Mouse (Mus musculus): ENCODE results near the gene Mpnd. TPM values are rescaled to one million over a fixed set of nuclear protein-coding genes. Genes with fewer than 3 reads are reported as not detected.

The Mpnd gene
- total and polyA plus RNA-seq, 3 experiments = 24.5 to 55.1 (median 26.8) TPM

GRCm38 (mm10) chr17:55964496-55964895, 41.0 kb upstream of the Mpnd start:
- H3K79me2 ChIP-seq (replicated peaks; ENCODE audit: control insufficient read depth, extremely low read depth, insufficient read depth, poor library complexity, severe bottlenecking) = peaks cover 4% of the 10 kb centered on the region; the same call in 1 of the 2 replicates
- TF ChIP-seq MXI1 (IDR thresholded peaks at IDR 0.05; ENCODE audit: low read depth, low read length) = no peak
- TF ChIP-seq KAT2A (IDR thresholded peaks at IDR 0.05; ENCODE audit: insufficient replicate concordance, low read length) = no peak
- TF ChIP-seq TBP (conservative IDR thresholded peaks at IDR 0.05; ENCODE audit: low read depth, low read length) = no peak
- TF ChIP-seq NRF1 (IDR thresholded peaks at IDR 0.05; ENCODE audit: low read depth, low read length) = no peak
- no peak for TF ChIP-seq ZC3H11A (IDR thresholded peaks at IDR 0.05; ENCODE audit: low read depth, low read length)
- TF ChIP-seq IRF4 (IDR thresholded peaks at IDR 0.05; ENCODE audit: low read depth, low read length) = no peak
- no peak for TF ChIP-seq USF2 (conservative IDR thresholded peaks at IDR 0.05; ENCODE audit: low read depth, low read length)
- no peak for TF ChIP-seq GABPA (IDR thresholded peaks at IDR 0.05; ENCODE audit: insufficient replicate concordance, low read depth, low read length)
- no peak for TF ChIP-seq MYC (IDR thresholded peaks at IDR 0.05; ENCODE audit: low read depth, low read length)
- TF ChIP-seq RAD21 (IDR thresholded peaks at IDR 0.05; ENCODE audit: low read depth, low read length) = no peak
- no peak for TF ChIP-seq TCF12 (IDR thresholded peaks at IDR 0.05; ENCODE audit: low read depth, low read length)
- no peak for TF ChIP-seq MAZ (IDR thresholded peaks at IDR 0.05; ENCODE audit: low read depth, low read length)
- no peak for TF ChIP-seq JUN (IDR thresholded peaks at IDR 0.05; ENCODE audit: insufficient read depth, low read depth, low read length)
- TF ChIP-seq E2F4 (IDR thresholded peaks at IDR 0.05; ENCODE audit: insufficient replicate concordance, low read depth, low read length) = no peak
- no peak for TF ChIP-seq MEF2A (IDR thresholded peaks at IDR 0.05; ENCODE audit: borderline replicate concordance, low read depth, low read length)
- no peak for TF ChIP-seq ELF1 (IDR thresholded peaks at IDR 0.05; ENCODE audit: low read depth, low read length)
- TF ChIP-seq RCOR1 (conservative IDR thresholded peaks at IDR 0.05; ENCODE audit: low read depth, low read length) = no peak
- TF ChIP-seq HCFC1 (IDR thresholded peaks at IDR 0.05; ENCODE audit: low read depth, low read length) = no peak
- DNase-seq (ENCODE audit: extremely low read depth) = no peak
- H3K9me3 ChIP-seq (replicated peaks; ENCODE audit: low read length) = no peaks in the 10 kb centered on the region
- H3K4me2 ChIP-seq (ENCODE audit: insufficient read depth, low read depth, poor library complexity, severe bottlenecking) = no peak overlapping the region
- H3K4me3 ChIP-seq (replicated peaks in 1 of 3; ENCODE audit: low read depth in 2 of 3, low read length in 2 of 3, poor library complexity in 1 of 3) = no peak overlapping the region
- in situ Hi-C loops (cut with MboI; ENCODE audit: low pct_ligation_motif_present, low pct_unique_long_range_greater_than_20kb, low sequenced_read_pairs) = no loop called here
- H3K36me3 ChIP-seq (replicated peaks in 1 of 2; ENCODE audit: control insufficient read depth in 1 of 2, insufficient read depth in 1 of 2, low read length in 1 of 2) = peaks cover 54 to 88% of the 10 kb centered on the region in 2 experiments
- no peak overlapping the region for H3K9ac ChIP-seq (ENCODE audit: insufficient read depth, low read depth)
- no peak overlapping the region for H3K27ac ChIP-seq (ENCODE audit: insufficient read depth, low read depth)
- H3K4me1 ChIP-seq (ENCODE audit: control insufficient read depth in 1 of 2, insufficient read depth in 2 of 2) = peaks cover 18 to 37% of the 10 kb centered on the region in 2 experiments
- dilution Hi-C loops (cut with MboI; ENCODE audit: extremely low pct_ligation_motif_present, extremely low pct_unique_long_range_greater_than_20kb, low sequenced_read_pairs) = no loop called here
- no peaks in the 10 kb centered on the region for H3K27me3 ChIP-seq (replicated peaks)

DNA sequence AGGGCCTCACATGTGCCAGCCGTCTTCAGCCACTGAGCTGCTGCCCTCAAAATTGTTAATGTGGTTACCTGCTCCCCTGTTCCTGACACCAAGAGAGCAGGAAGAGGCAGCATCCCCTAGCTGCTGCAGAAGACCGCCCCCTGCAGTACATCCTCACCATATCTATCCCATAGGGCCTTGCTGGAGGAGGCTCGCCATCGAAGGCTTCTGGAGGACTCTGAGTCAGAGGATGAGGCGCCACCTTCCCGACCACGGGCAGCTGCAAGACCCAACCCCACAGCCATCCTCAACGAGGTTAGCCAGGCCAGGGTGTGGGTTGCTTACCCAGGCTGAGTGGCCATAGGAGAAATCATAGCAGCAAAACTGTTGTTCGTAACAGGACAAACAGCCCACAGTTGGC, 40.5 kb upstream of the Mpnd start:
- no peak for DNase-seq (ENCODE audit: extremely low read depth)
- Histone ChIP-seq H3K79me2 (replicated peaks; ENCODE audit: control insufficient read depth, extremely low read depth, insufficient read depth, poor library complexity, severe bottlenecking) (peaks cover 2% of the 10 kb centered on the region; the same call in 1 of the 2 replicates), H3K36me3 (replicated peaks in 1 of 2; ENCODE audit: control insufficient read depth in 1 of 2, insufficient read depth in 1 of 2, low read length in 1 of 2) (peaks cover 54 to 93% of the 10 kb centered on the region in 2 experiments), H3K4me1 (ENCODE audit: control insufficient read depth in 1 of 2, insufficient read depth in 2 of 2) (peaks cover 15 to 35% of the 10 kb centered on the region in 2 experiments), H3K4me3 (replicated peaks in 1 of 3; ENCODE audit: low read depth in 2 of 3, low read length in 2 of 3, poor library complexity in 1 of 3) (no peak overlapping the region), H3K9me3 (replicated peaks; ENCODE audit: low read length) (no peaks in the 10 kb centered on the region), H3K27ac (ENCODE audit: insufficient read depth, low read depth) (no peak overlapping the region), H3K4me2 (ENCODE audit: insufficient read depth, low read depth, poor library complexity, severe bottlenecking) (no peak overlapping the region), H3K27me3 (replicated peaks) (no peaks in the 10 kb centered on the region), H3K9ac (ENCODE audit: insufficient read depth, low read depth) (no peak overlapping the region)
- in situ Hi-C loops (cut with MboI; ENCODE audit: low pct_ligation_motif_present, low pct_unique_long_range_greater_than_20kb, low sequenced_read_pairs) = no loop called here
- dilution Hi-C loops (cut with MboI; ENCODE audit: extremely low pct_ligation_motif_present, extremely low pct_unique_long_range_greater_than_20kb, low sequenced_read_pairs) = no loop called here
- TF ChIP-seq ZMIZ1 (IDR thresholded peaks at IDR 0.05; ENCODE audit: low read depth, low read length) (no peak), RAD21 (IDR thresholded peaks at IDR 0.05; ENCODE audit: low read depth, low read length) (peak; percentile 5; the same call in 1 of the 2 replicates), CTCF (conservative IDR thresholded peaks at IDR 0.05 in 1 of 2, IDR thresholded peaks at IDR 0.05 in 1 of 2; ENCODE audit: low read depth in 2 of 2, low read length in 2 of 2) (0 out of 4 replicates have a peak, but pooled peaks of 1 of the 2 experiments have one; percentile 16), CHD1 (IDR thresholded peaks at IDR 0.05; ENCODE audit: low read depth, low read length) (no peak), GABPA (IDR thresholded peaks at IDR 0.05; ENCODE audit: insufficient replicate concordance, low read depth, low read length) (no peak), ZKSCAN1 (IDR thresholded peaks at IDR 0.05; ENCODE audit: borderline replicate concordance, low read depth, low read length) (no peak), RCOR1 (conservative IDR thresholded peaks at IDR 0.05; ENCODE audit: low read depth, low read length) (no peak), POLR2A (IDR thresholded peaks at IDR 0.05; ENCODE audit: low read depth, low read length) (no peak), USF2 (conservative IDR thresholded peaks at IDR 0.05; ENCODE audit: low read depth, low read length) (no peak), ELF1 (IDR thresholded peaks at IDR 0.05; ENCODE audit: low read depth, low read length) (no peak), KAT2A (IDR thresholded peaks at IDR 0.05; ENCODE audit: insufficient replicate concordance, low read length) (no peak), IRF4 (IDR thresholded peaks at IDR 0.05; ENCODE audit: low read depth, low read length) (no peak), EP300 (IDR thresholded peaks at IDR 0.05; ENCODE audit: low read length) (no peak), MEF2A (IDR thresholded peaks at IDR 0.05; ENCODE audit: borderline replicate concordance, low read depth, low read length) (no peak), MYC (IDR thresholded peaks at IDR 0.05; ENCODE audit: low read depth, low read length) (no peak)
